Mouse (Mus musculus) cerebellum, adult 8-10 months (tissue): ENCODE data around the gene Tex264.
"Not testable (repeated sequence)": the region's sequence is repeated elsewhere in the genome, so short reads cannot be mapped to it uniquely, and the experiment has no call there.

Source experiments
- DNase-seq: peaks from one replicate; pipeline ENCODE4 v3.0.0; 2022

Tex264 gene

DNA sequence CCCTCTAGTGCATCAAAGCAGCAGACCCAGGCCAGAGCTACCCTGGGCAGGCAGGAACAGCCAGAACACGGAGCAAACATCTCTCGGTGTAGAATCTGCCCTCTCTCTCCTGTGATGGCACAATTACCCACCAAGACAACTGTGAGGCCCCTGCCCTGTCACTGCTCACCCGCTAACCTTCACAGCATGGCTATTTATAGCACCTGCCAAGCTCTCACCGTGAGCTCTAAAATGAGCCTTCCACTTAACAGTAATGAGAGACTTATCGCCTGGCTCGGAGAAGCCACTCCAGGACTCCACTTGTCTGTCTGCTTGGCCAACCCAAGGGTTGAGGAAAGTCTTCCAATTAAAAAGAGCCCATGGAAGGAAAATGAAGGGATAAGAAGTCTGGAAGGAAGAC, 22.5 kb downstream of the Tex264 start:
- no peak for DNase-seq

GRCm38 (mm10) chr9:106659935-106660334, 25.8 kb downstream of the Tex264 start:
- DNase-seq, result no peak

- no peak for DNase-seq
Observed at GRCm38 (mm10) chr9:106659441-106659840, 26.3 kb downstream of the Tex264 start.

DNA sequence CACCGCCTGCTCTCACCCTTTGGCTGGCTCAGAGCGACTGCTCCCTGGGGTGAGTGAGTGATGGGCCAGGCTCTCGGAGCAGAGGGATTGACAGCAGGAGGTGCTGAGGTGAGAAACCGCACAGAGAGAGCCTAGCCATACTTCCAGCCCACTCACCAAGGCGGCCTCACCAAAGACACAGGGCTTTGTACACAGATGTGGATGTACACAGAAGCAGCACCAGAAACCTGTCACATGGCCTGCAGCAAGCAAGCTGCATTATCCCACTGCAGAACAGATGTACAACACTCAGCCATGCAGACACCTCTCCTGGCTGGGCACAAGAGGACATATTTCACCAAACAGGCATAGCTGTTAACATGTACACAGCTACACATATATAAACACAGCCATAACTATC, 28.1 kb downstream of the Tex264 start:
- DNase-seq, result no peak

GRCm38 (mm10) chr9:106656820-106657219, 28.9 kb downstream of the Tex264 start:
- DNase-seq, result no peak

DNA sequence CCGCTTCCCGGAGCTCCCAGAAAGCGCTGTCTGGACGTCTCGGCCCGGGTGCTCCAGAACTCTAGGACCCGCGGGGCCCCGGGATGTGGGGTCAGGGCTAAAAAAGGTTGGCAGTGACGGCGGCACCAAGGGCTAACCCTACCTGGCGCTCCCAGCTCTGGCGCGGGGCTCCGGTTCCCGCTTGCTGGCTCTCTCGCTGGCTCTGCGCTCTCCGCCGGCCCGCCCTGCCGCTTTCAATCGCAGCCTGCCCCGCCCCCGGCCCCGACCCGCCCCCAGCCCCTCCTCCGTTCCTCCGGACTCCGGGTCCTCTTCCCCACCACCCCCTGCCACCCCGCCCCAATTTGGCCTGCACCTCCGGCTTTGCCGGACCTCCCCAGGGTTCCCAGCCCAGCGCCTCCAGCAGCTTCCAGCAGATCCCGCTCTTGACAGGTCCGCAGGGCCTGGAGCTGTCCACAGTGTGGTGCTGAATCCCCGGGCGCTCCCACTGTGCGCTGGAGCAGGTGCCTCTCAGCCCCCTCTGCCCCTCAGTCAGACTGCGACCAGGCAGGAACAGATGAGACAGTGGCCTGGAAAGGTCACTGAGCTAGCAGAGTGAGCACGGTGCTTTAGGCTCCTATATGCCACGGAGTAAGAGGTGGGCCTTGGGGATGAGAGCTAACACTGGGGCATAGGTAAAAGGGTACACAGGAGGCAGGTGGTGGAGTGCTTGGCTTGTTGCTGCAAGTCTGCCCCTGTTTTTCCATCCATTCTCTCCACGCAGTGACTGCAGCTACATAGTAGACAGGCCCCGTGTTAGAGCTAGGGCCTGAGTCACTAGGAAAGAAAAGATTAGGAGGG, 29.6 kb downstream of the Tex264 start, which contains the start of gene Grm2:
TSS of gene Grm2 (minus strand) at position 199 of the 837 bp plus-strand sequence.
- no peak for DNase-seq

GRCm38 (mm10) chr9:106652720-106653119, 33.0 kb downstream of the Tex264 start:
- no peak for DNase-seq

DNA sequence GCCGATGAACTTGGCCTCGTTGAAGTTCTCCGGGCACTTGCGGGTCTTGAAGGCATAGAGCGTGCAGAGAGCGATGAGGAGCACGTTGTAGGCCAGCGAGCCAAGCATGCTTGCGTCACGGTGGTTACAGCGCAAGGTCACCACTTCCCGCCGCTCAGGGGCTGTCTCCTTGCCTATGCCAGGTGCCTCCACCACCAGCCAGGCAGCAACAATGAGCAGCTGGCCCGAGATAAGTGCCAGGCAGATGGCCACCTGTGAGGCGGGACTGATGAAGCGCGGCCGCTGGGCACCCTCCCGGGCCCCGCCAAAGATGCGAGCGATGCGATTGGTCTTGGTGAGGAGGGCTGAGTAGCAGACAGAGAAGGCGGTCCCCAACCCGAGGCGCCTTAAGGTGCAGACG, 38.5 kb downstream of the Tex264 start:
- no peak for DNase-seq

DNA sequence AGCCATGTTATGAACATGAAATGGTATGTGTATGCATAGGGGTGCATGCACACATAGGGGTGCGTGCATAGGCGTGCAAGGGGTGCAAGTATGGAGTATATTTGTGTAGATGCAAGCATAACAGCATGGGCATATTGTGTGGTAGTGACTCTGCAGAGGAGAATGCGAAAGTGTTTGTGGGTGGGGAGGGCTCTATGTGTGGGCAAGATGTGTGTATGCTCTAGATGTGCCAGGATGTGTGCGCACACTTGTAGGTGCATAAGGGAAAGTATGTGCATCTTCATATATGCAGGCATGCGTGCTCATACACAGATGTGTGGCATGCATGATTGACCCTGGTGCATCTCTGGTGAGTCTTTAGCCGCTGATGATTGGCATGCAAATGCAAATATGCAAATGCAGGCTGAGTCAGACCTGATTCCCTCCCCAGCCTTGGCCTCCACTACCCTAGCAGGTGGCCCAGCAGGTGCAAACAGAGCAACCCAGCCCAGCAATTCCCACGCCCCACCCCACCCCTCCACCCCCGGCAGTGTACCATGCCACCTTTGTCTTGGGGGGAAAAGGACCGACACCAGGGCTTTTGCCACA, 39.9 kb downstream of the Tex264 start:
- no peak for DNase-seq

DNA sequence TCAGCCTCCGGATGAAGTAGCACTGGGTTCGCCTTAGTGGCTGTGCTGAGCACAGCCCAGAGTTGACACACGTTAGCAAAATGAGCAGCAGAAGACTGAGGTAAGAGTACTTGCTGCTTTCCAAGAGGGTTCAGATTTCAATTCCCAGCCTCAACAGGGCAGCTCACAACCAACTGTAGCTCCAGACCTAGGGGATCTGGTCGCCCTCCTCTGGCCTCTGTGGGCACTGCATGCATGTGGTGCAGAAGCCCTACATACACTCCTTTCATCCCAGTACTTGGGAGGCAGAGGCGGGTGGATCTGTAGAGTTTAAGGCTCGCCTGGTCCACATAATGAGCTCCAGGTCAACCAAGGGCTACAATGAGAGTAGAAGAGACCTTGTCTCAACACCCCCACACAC, 41.9 kb downstream of the Tex264 start:
- no peak for DNase-seq

DNA sequence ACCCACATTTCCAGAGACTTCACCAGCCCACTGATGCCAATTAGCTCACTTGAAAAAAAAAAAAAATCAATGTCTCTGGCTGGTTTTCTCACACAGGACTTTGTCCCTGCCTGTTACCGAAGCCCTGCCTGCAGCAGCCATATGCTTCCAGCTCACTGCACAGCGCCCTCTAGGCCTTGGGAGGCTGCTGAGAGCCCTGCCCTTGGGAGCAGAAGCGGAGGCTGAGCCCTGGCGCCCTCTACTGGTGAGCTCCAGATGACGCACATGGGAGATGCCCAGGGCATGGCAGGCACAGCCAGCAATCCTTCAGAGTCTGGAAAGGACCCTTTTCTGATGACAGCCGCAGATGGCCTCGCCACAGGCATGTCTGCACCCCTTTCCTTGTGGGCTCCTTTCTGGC, 42.6 kb downstream of the Tex264 start:
- peak; percentile 56 for DNase-seq

GRCm38 (mm10) chr9:106641346-106641745, 44.4 kb downstream of the Tex264 start:
- no peak for DNase-seq

DNA sequence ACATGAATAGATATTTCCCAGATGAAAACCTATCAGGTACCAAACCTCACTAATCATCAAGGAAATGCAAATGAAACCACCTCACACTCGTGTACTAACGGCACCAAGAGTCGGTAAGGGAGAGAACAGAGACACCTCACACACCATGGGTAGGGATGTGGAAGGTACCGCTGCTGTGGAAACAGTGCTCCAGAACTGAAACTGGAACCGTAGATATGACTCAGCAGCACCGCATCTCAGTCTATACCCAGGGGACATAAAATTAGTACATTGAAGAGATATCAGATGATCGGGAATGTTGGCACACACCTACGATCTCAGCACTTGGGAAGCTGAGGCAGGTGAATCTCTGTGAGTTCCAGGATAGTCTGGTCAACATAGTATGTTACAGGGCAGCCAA, 47.6 kb downstream of the Tex264 start:
- no peak for DNase-seq

GRCm38 (mm10) chr9:106632185-106632584, 53.5 kb downstream of the Tex264 start:
- DNase-seq, result no peak

DNA sequence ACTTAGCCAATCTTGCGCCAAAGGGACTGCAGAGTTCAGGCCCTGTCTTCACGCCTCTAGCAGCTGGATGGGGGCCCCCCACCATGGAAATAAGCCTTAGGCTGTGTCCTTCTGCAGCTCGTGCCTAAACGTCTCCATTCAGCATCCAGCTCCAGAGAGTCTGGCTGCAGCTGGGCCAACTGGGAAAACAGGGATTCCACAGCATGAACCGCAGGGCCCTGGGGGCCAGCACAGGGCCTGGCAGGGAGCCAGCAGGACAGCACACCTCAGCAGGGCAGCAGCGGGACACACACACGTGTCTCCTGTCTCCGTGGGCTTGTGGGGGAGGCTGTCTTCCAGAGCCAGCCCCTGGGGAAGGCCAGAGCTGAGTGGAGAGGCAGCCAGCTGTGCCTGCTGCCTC, 57.9 kb downstream of the Tex264 start:
- DNase-seq, result not testable (repeated sequence)

DNA sequence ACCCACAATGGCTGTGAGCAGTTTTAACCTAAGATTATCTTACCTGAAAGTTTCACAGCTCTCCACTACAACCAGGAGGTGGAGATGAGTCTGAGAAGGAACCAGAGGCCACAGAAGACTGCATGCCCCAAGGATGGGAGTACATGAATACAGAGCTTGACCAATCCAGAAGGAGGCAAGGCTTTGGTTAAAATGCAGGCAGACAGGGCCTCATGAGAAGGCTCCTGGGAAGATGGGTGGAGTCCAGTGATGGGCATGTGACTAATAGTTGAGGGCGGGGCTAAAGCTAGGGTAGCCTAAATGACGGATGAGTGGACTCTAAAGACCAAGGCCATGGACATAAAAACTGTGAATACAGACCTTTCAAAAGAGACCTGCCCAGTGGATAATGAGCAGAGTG, 59.4 kb downstream of the Tex264 start, which contains the start of gene Iqcf6:
TSS of gene Iqcf6 (plus strand) at position 301 of the 400 bp plus-strand sequence.
- DNase-seq, result no peak

DNA sequence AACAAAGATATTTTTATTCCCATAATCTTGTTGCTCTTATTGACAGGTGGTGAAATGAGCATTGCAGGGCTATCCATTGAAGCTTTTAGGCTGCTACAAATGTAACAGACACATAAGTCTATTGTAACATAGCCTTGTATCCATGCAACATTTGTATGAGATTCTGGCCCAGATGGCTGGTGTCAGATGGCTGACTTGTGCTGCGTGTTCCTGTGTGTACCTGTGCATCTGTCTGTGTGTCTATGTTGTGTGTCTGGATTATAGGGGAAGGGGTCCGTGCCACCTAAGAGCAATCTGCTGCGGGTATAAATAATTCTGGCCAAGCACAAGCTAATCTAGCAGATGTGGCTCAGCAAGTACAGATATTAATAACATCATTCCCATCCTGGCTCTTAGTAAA, 68.2 kb downstream of the Tex264 start:
- no peak for DNase-seq

DNA sequence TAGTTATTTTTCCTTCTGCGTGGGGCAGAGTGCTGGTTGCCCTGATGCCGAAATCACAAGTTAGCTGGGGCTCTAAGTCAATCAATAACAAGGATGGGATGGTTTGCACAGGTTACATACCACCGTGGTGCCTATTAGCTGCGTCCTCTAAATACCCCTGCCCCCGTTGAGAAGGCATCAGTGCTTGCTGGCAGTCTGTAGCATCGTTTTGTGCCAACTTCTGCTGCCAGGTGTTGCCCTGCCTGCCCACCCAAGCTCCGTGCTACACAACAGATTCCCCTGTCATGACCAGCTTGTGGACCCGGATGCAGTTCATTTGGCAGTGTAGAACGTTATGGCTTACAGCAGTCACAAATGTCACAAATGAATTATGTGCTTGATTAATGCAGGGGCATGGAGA, 69.4 kb downstream of the Tex264 start:
- no peak for DNase-seq

DNA sequence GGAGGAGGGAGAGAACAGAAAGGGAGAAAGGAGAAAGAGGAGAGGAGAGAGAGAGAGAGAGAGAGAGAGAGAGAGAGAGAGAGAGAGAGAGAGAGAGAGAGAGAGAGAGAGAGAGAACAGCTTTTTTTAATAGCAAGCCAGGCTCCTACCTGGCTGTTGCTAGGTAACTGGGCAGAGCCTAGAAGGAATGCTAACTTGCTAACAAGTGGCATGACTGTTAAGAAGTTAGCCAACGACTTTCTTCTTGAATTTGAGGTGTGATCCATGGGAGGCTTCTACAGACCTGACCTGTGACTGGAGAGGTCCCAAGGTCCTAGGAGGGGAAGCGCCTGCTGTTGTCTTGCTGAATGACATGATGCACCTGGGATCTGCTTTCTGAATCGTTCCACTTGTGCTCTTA, 71.1 kb downstream of the Tex264 start:
- DNase-seq, result no peak

- no peak for DNase-seq
Observed at GRCm38 (mm10) chr9:106613951-106614350, 71.8 kb downstream of the Tex264 start.

GRCm38 (mm10) chr9:106610727-106611126, 75.0 kb downstream of the Tex264 start:
- DNase-seq, result no peak
